Mouse (Mus musculus) ES-E14 (cell line): ENCODE data around the gene March5. TPM values are rescaled to one million over a fixed set of nuclear protein-coding genes. Genes with fewer than 3 reads are reported as not detected.

Experiments
- DNase-seq: peaks from one replicate; pipeline ENCODE4 v3.0.0-alpha.2; 2013; ENCODE audit warnings: low read depth, low spot score
- H3K27ac ChIP-seq: 2 replicates; pipeline ENCODE4 v1.5.1; 2012; ENCODE audit warnings: low read depth, mild to moderate bottlenecking, low read length, moderate library complexity, mixed read lengths; ENCODE audit not compliant: poor library complexity, insufficient read depth, severe bottlenecking
- H3K36me3 ChIP-seq: 2 replicates; pipeline ENCODE4 v1.6.1; 2012; ENCODE audit warnings: mild to moderate bottlenecking, low read length, moderate library complexity, mixed read lengths; ENCODE audit not compliant: control insufficient read depth, poor library complexity, insufficient read depth, severe bottlenecking
- H3K4me1 ChIP-seq, 2 experiments: fragments of 150-350 bp in 1 of 2; sonication (generic) in 1 of 2; 2 replicates each; pipeline ENCODE4 v1.6.1; 2012; ENCODE audit warnings: low read length in 2 of 2, mild to moderate bottlenecking in 1 of 2, mixed read lengths in 1 of 2; ENCODE audit not compliant: control insufficient read depth in 2 of 2, insufficient read depth in 2 of 2, poor library complexity in 1 of 2
- H3K4me3 ChIP-seq, 2 experiments: fragments of 150-350 bp in 1 of 2; sonication (generic) in 1 of 2; 2 replicates each; pipeline ENCODE4 v1.5.1; 2012; ENCODE audit warnings: low read length in 2 of 2, low read depth in 1 of 2, mild to moderate bottlenecking in 1 of 2, mixed read lengths in 1 of 2; ENCODE audit not compliant: insufficient read depth in 1 of 2, poor library complexity in 1 of 2, severe bottlenecking in 1 of 2
- H3K9ac ChIP-seq: 2 replicates; pipeline ENCODE4 v1.6.1; 2012; ENCODE audit warnings: low read depth, mild to moderate bottlenecking, low read length, mixed read lengths; ENCODE audit not compliant: poor library complexity, insufficient read depth, severe bottlenecking
- H3K9me3 ChIP-seq: fragments of 150-350 bp; sonication (generic); 2 replicates; pipeline ENCODE4 v1.6.1; 2012; ENCODE audit warnings: low read depth, mild to moderate bottlenecking, low read length; ENCODE audit not compliant: control insufficient read depth, insufficient read depth
- CHD2 ChIP-seq: IDR thresholded peaks from 2 replicates; pipeline ENCODE4 v1.6.1; 2014; ENCODE audit warnings: mild to moderate bottlenecking, low read depth, low read length, inconsistent platforms
- HCFC1 ChIP-seq: IDR thresholded peaks from 2 replicates; pipeline ENCODE4 v1.6.1; 2012; ENCODE audit warnings: low read length, inconsistent platforms, borderline replicate concordance; ENCODE audit not compliant: insufficient read depth
- MAFK ChIP-seq: IDR thresholded peaks from 2 replicates; pipeline ENCODE4 v1.6.1; 2014; ENCODE audit warnings: mild to moderate bottlenecking, low read depth, low read length, inconsistent platforms; ENCODE audit not compliant: insufficient read depth
- ZC3H11A ChIP-seq: IDR thresholded peaks from 2 replicates; pipeline ENCODE4 v1.6.1; 2012; ENCODE audit warnings: low read depth, mild to moderate bottlenecking, inconsistent platforms, low read length, borderline replicate concordance
- ZNF384 ChIP-seq: IDR thresholded peaks from 2 replicates; pipeline ENCODE4 v1.6.1; 2012; ENCODE audit warnings: low read depth, low read length, inconsistent platforms
- in situ Hi-C, 2 experiments: fragments of 600-800 bp; cut with MboI; formaldehyde crosslinking; loops; one replicate each; pipeline ENCODE4 v1.15.1; 2025; ENCODE audit warnings: low sequenced_read_pairs in 2 of 2, inconsistent platforms in 1 of 2; ENCODE audit not compliant: unreplicated experiment in 2 of 2
- total RNA-seq: library from RNA; depleted of rRNA; stranded (reverse); fragments of 300-350 nt; gene quantifications from 2 replicates; pipeline ENCODE4 v1.2.3, GENCODE M21; 2012

Gene March5
- total RNA-seq, 1 experiment: 104 TPM

- TF ChIP-seq ZC3H11A (no peak), ZNF384 (no peak), HCFC1 (no peak), CHD2 (no peak), MAFK (no peak)
- DNase-seq: peak; percentile 16
- Histone ChIP-seq H3K9ac (peak overlapping the region; percentile 66), H3K36me3 (no peaks in the 10 kb centered on the region), H3K4me1 (0 out of 4 replicates have a peak, but pooled peaks cover 0 to 3% of the 10 kb centered on the region in 2 experiments), H3K4me3 (peak overlapping the region; percentile 65 to 71), H3K27ac (no peak overlapping the region), H3K9me3 (no peaks in the 10 kb centered on the region)
- in situ Hi-C loops: no loop called here
Observed at GRCm38 (mm10) chr19:37174116-37174715, 33.1 kb upstream of the March5 start.

- no peak for TF ChIP-seq HCFC1
- no peak for TF ChIP-seq ZNF384
- TF ChIP-seq CHD2: no peak
- peak overlapping the region; percentile 66 for H3K9ac ChIP-seq
- no peaks in the 10 kb centered on the region for H3K9me3 ChIP-seq
- no peaks in the 10 kb centered on the region for H3K36me3 ChIP-seq
- DNase-seq: peak; percentile 21
- H3K4me3 ChIP-seq: peak overlapping the region; percentile 65 to 71
- no peak overlapping the region for H3K27ac ChIP-seq
- in situ Hi-C loops: no loop called here
- 0 out of 4 replicates have a peak, but pooled peaks cover 0 to 3% of the 10 kb centered on the region in 2 experiments for H3K4me1 ChIP-seq
Observed at GRCm38 (mm10) chr19:37174716-37175435, 32.5 kb upstream of the March5 start.

GRCm38 (mm10) chr19:37175436-37175805 is 31.9 kb upstream of the March5 start:
- in situ Hi-C loops: no loop called here
- Histone ChIP-seq H3K27ac (no peak overlapping the region), H3K9me3 (no peaks in the 10 kb centered on the region), H3K4me1 (0 out of 4 replicates have a peak, but pooled peaks cover 0 to 3% of the 10 kb centered on the region in 2 experiments), H3K36me3 (no peaks in the 10 kb centered on the region), H3K4me3 (peak overlapping the region; percentile 65 to 71), H3K9ac (no peak overlapping the region)
- DNase-seq: no peak
- TF ChIP-seq MAFK (no peak), ZC3H11A (no peak), CHD2 (no peak), ZNF384 (no peak), HCFC1 (no peak)

- H3K4me1 ChIP-seq: 0 out of 4 replicates have a peak, but pooled peaks cover 0 to 3% of the 10 kb centered on the region in 2 experiments
- H3K27ac ChIP-seq: no peak overlapping the region
- DNase-seq: no peak
- H3K36me3 ChIP-seq: no peaks in the 10 kb centered on the region
- H3K9ac ChIP-seq: no peak overlapping the region
- H3K9me3 ChIP-seq: no peaks in the 10 kb centered on the region
- in situ Hi-C loops: no loop called here
- TF ChIP-seq MAFK (no peak), ZNF384 (no peak), ZC3H11A (no peak), CHD2 (no peak), HCFC1 (no peak)
- H3K4me3 ChIP-seq: no peak overlapping the region
Observed at GRCm38 (mm10) chr19:37175919-37176318, 31.4 kb upstream of the March5 start.
